Mouse (Mus musculus): ENCODE measurements around the gene Tmem184b. TPM values are rescaled to one million over a fixed set of nuclear protein-coding genes. Genes with fewer than 3 reads are reported as not detected.

Gene Tmem184b
- 15.5 TPM for polyA plus RNA-seq (2015; fragmentation: Illumina TruSeq; extraction: RNeasy Lipid Tissue Mini Kit (QIAGEN cat#74804); ENCODE audit: insufficient read depth, low read depth, low replicate concordance)

DNA sequence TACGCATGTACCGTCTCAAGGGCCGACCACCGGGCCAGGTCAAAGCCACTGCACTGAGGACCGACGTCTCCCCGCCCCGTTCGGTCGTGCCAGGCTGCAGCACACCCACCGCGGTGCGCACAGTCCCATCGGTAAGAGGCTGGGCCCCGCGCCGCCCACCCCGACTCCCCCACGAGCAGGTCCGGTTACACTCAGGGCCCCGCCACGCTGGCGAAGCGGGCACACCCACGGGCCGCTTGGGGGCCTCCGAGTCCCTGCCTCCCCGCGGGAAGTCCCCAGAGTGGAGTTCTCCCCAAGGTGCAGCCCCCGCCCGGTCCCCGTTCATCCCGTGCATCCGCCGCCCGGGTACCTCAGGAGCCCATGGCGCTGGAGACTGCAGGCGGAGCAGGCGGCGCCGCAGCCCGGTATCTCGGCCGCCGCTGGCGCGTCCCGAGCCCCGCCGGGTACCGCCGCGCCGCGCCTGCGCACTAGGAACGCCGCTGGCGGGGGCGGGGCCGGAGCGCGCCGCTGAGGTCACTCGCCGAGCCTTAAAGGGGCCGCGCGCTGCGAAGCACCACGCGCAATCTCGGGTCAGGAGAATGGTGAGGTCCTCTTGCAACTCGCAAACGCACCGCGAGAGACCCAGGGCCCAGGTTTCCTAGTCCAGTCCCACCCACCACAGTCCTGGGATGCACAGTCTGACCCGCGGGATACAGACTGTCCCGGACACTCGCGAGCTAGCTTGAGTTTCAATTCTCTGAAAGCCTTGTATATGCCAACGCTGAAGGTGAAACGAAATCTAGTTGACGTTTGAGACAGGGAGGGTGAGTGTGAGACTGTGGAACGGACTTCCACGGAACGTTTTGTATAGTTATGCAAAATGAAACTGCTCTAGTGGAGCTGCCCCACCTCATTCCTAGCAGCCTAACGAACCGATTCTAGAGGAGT, at the start of gene Tmem184b:
Gene Tmem184b, minus strand, starts transcription at position 734 of the 927 bp plus-strand sequence.

GRCm38 (mm10) chr15:79346051-79346793, 57.1 kb downstream of the Tmem184b start, which contains the start of gene Maff:
Maff (plus strand) TSS chr15:79346621.

DNA sequence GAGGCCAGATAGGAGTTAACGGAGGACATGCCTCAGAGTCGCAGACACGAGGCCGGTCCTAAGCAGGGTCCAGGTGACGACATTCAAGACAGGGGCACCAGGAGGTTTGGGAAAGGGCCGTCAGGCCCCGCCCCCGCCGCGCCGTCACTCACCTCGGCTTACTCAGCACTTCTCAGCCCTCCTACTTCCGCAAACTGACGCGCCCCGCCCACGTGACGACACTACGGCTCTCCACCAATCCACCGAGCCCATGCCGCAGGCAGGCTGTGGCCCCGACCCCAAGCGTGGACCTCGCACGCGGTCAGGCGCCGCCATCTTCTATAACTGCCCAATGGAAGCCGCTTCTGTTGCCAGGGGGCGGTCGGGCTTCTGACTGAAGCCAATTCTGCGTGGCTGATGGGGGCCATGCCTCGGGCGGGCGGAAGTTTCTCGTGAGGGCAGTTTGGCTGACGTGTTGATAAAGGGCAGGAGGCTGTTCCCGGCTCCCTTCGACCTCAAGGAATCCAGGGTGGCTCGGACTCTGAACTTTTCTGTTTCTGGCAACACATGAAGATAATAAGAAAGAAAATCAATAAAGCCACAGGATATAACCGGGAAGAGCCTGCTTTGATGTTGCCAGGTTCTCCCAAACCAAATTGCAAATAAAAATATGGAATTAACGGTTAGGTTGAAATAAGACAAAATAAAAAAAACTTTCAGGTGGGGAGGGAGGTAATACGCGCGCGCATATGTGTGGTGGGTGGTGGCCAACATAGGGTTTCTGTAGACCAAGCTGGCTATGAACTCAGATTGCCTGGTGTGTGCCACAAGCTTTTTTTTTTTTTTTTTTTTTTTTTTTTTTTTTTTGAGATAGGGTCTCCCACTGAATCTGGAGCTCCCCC, 75.1 kb downstream of the Tmem184b start, which contains the start of gene Pla2g6:
Gene Pla2g6, minus strand, starts transcription at position 333 of the 881 bp plus-strand sequence.

Other genes starting within 250 kb of the Tmem184b start
- gene Sox10, start 238.3 kb downstream of the Tmem184b start, polyA plus RNA-seq (2015; fragmentation: Illumina TruSeq; extraction: RNeasy Lipid Tissue Mini Kit (QIAGEN cat#74804); ENCODE audit: insufficient read depth, low read depth, low replicate concordance) = 1.2 TPM
- gene Pick1, start 174.4 kb downstream of the Tmem184b start, polyA plus RNA-seq (2015; fragmentation: Illumina TruSeq; extraction: RNeasy Lipid Tissue Mini Kit (QIAGEN cat#74804); ENCODE audit: insufficient read depth, low read depth, low replicate concordance) = 31.6 TPM
- gene Gm49486, start 174.2 kb downstream of the Tmem184b start, polyA plus RNA-seq (2015; fragmentation: Illumina TruSeq; extraction: RNeasy Lipid Tissue Mini Kit (QIAGEN cat#74804); ENCODE audit: insufficient read depth, low read depth, low replicate concordance) = 1.4 TPM
- not detected for gene Slc16a8, start 148.8 kb downstream of the Tmem184b start, polyA plus RNA-seq (2015; fragmentation: Illumina TruSeq; extraction: RNeasy Lipid Tissue Mini Kit (QIAGEN cat#74804); ENCODE audit: insufficient read depth, low read depth, low replicate concordance)
- 0.39 TPM for gene Baiap2l2, start 118.0 kb downstream of the Tmem184b start, polyA plus RNA-seq (2015; fragmentation: Illumina TruSeq; extraction: RNeasy Lipid Tissue Mini Kit (QIAGEN cat#74804); ENCODE audit: insufficient read depth, low read depth, low replicate concordance)
- gene Pla2g6, start 75.2 kb downstream of the Tmem184b start, polyA plus RNA-seq (2015; fragmentation: Illumina TruSeq; extraction: RNeasy Lipid Tissue Mini Kit (QIAGEN cat#74804); ENCODE audit: insufficient read depth, low read depth, low replicate concordance) = 4.8 TPM
- 1.6 TPM for gene Maff, start 56.9 kb downstream of the Tmem184b start, polyA plus RNA-seq (2015; fragmentation: Illumina TruSeq; extraction: RNeasy Lipid Tissue Mini Kit (QIAGEN cat#74804); ENCODE audit: insufficient read depth, low read depth, low replicate concordance)
- 10.2 TPM for gene Csnk1e, start 52.0 kb upstream of the Tmem184b start, polyA plus RNA-seq (2015; fragmentation: Illumina TruSeq; extraction: RNeasy Lipid Tissue Mini Kit (QIAGEN cat#74804); ENCODE audit: insufficient read depth, low read depth, low replicate concordance)
- gene Kcnj4, start 101.7 kb upstream of the Tmem184b start, polyA plus RNA-seq (2015; fragmentation: Illumina TruSeq; extraction: RNeasy Lipid Tissue Mini Kit (QIAGEN cat#74804); ENCODE audit: insufficient read depth, low read depth, low replicate concordance) = not detected
- 21.8 TPM for gene Kdelr3, start 112.8 kb upstream of the Tmem184b start, polyA plus RNA-seq (2015; fragmentation: Illumina TruSeq; extraction: RNeasy Lipid Tissue Mini Kit (QIAGEN cat#74804); ENCODE audit: insufficient read depth, low read depth, low replicate concordance)
- gene Ddx17, start 143.2 kb upstream of the Tmem184b start, polyA plus RNA-seq (2015; fragmentation: Illumina TruSeq; extraction: RNeasy Lipid Tissue Mini Kit (QIAGEN cat#74804); ENCODE audit: insufficient read depth, low read depth, low replicate concordance) = 77.1 TPM
- gene Dmc1, start 201.5 kb upstream of the Tmem184b start, polyA plus RNA-seq (2015; fragmentation: Illumina TruSeq; extraction: RNeasy Lipid Tissue Mini Kit (QIAGEN cat#74804); ENCODE audit: insufficient read depth, low read depth, low replicate concordance) = not detected